Mouse (Mus musculus): ENCODE data around the gene Gnl3. TPM values are rescaled to one million over a fixed set of nuclear protein-coding genes. Genes with fewer than 3 reads are reported as not detected.

The Gnl3 gene
- polyA plus RNA-seq, 1 experiment from 2014 or later, result 81.4 TPM

DNA sequence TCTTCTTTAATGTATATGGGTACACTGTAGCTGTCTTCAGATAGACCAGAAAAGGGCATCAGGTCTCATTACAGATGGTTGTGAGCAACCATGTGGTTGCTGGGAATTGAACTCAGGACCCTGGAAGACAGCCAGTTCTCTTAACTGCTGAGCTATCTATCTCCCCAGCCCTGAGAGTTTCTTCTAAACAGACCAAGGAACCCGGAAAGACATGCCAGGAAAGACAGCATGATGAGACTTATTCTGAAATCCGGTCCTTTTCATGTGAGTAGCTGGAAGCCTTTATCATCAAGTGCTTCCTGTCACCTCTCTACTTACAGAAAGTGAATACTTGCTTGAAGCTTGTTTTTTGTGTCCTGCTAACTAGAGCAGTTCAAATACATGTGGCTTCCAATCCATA lies 14.4 kb downstream of the Gnl3 start:
- Histone ChIP-seq H3K27me3 (no peaks in the 10 kb centered on the region), H3K27ac (no peak overlapping the region), H3K9me3 (no peaks in the 10 kb centered on the region), H3K36me3 (peaks cover 21% of the 10 kb centered on the region), H3K9ac (no peak overlapping the region), H3K4me2 (no peak overlapping the region), H3K4me3 (no peak overlapping the region), H3K4me1 (peaks cover 17% of the 10 kb centered on the region)
- 70% methylated on average over 2 of the region's 2 CpGs for WGBS
- ATAC-seq (ENCODE audit: borderline replicate concordance, extremely low read depth, low FRiP score, low TSS enrichment), result no peak

DNA sequence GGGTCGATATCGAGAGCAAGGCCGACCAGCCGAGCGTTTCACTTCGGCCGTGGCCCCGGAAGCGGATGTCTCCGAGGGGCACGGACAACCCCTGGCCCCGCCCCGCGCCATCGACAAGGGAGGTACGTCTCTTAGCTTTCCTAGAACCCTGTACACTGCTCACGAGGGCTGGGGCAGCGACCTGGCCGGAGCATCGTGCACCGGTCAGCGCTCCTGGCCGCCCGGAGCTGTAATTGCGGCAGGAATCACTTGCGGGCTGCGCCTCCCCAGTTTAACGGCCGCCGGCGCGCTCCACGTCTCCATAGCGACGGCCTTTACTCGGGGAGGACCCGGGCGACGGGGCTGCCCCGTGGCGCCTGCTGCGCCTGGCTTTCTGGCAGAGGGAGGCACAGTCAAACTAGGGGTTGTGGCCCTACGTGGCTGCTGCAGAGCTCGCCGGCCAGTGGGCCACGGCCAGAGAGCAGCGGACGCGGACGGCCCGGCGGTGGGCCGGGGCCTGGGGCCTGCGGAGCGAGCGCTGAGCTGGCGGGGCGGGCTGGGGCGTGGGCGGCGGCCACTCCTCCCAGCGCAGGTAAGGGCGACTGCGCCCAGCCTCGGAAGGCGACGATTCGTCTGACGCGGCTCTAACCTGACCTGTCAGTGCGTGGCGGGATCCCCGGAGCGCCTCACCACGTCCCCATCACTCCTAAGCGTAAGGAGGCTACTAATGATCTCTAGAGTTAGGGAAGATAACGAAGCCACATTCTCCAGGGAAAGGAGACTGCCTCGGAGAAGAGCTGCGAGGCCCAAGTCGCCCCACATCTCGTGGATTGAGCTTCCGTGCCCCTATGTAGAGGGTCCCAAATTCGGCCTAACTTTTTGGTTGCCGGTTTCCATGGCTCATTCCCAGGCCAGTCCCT lies 17.4 kb downstream of the Gnl3 start, which contains the start of the genes Glt8d1 and Spcs1:
Gene Glt8d1 (plus strand): TSS at position 94 of the 899 bp plus-strand sequence.
Gene Spcs1 (minus strand): TSS at position 366 of the 899 bp plus-strand sequence.
- H3K4me3 ChIP-seq, result peak within 1 kb of the TSS; percentile 93
- H3K4me1 ChIP-seq, result peaks cover 17% of the 10 kb centered on the region
- peak; percentile 92 for ATAC-seq (ENCODE audit: borderline replicate concordance, extremely low read depth, low FRiP score, low TSS enrichment)
- WGBS, result under 1% methylated on average over 84 of the region's 84 CpGs
- H3K27me3 ChIP-seq, result no peaks in the 10 kb centered on the region
- H3K9me3 ChIP-seq, result no peaks in the 10 kb centered on the region
- peak within 1 kb of the TSS; percentile 85 for H3K9ac ChIP-seq
- peak within 1 kb of the TSS; percentile 83 for H3K4me2 ChIP-seq
- peaks cover 14% of the 10 kb centered on the region; the same call in 1 of the 2 replicates for H3K36me3 ChIP-seq
- peak within 1 kb of the TSS; percentile 94 for H3K27ac ChIP-seq

DNA sequence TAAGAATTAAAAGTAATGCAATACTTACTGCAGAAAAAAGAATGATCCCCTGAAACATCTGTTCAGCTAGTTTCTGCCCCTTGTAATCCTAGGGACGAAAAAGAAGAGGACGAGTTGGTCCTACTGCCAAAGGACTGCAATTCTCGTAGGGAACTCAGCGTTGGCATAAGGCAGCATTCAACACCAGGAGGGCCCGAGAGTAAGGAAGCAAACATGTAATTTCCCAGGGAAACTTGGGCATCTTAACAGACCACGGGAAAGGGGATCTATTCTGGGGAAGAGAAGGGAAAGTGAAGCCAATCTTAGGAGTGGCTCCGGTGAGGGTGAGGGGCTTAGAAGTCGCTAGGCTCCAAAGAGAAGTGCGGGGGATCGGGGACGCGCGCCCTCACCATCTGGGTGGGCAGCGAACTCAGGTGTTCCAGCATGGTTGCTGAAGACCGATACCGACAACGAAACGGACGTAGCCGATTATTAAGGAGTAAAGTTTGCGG lies 18.1 kb downstream of the Gnl3 start:
- no peaks in the 10 kb centered on the region for H3K9me3 ChIP-seq
- peak overlapping the region; percentile 93 for H3K4me3 ChIP-seq
- H3K4me2 ChIP-seq, result peak overlapping the region; percentile 83
- peaks cover 17% of the 10 kb centered on the region for H3K4me1 ChIP-seq
- no peaks in the 10 kb centered on the region for H3K27me3 ChIP-seq
- peak; percentile 17 for ATAC-seq (ENCODE audit: borderline replicate concordance, extremely low read depth, low FRiP score, low TSS enrichment)
- whole genome bisulfite sequencing, result 0% methylated on average over 21 of the region's 21 CpGs
- H3K27ac ChIP-seq, result peak overlapping the region; percentile 94
- peak overlapping the region; percentile 85 for H3K9ac ChIP-seq
- peaks cover 14% of the 10 kb centered on the region; the same call in 1 of the 2 replicates for H3K36me3 ChIP-seq

DNA sequence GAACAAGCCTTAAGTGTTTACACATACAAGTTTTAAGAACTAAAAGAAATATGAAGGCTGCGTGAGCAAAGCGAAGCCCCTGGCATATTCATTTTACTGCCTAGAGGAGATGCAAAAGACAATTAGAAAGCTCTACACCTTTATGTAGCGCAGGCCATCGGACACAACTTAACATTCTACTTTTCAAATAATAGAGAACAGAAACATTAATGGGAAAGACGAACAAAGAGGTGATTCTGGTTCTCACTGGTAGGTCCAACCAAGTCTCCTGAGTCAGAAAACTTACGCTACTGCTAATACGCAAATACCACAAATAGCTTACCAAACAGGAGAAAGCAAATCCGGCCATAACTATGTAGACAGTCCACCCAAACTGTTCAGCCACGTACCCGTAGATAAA lies 18.6 kb downstream of the Gnl3 start:
- Histone ChIP-seq H3K9me3 (no peaks in the 10 kb centered on the region), H3K27me3 (no peaks in the 10 kb centered on the region), H3K4me1 (peaks cover 17% of the 10 kb centered on the region), H3K27ac (no peak overlapping the region), H3K36me3 (peaks cover 14% of the 10 kb centered on the region; the same call in 1 of the 2 replicates), H3K4me2 (peak overlapping the region; percentile 83), H3K4me3 (peak overlapping the region; percentile 93), H3K9ac (peak overlapping the region; percentile 85)
- ATAC-seq (ENCODE audit: borderline replicate concordance, extremely low read depth, low FRiP score, low TSS enrichment), result no peak
- WGBS, result 50% methylated on average over 10 of the region's 10 CpGs

DNA sequence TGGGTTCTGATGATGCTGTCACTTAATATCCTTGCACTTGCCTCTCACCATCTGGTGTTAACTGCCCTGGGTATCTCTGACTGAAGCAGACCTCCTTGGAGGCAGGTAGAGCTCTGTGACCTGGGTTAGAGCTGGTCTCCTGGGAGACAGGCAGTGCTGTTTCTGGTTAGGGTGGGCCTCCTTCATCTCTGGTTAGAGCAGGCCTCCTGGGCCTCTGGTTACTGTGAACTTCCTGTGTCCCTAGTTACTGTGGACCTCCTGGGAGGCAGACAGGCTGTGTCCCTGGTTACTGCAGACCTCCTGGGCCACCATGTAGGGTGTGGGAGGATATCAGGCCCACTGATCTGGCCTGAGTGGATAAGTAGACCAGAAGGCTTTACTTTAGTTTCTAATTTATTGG lies 22.5 kb downstream of the Gnl3 start:
- H3K4me1 ChIP-seq, result peaks cover 9% of the 10 kb centered on the region
- ATAC-seq (ENCODE audit: borderline replicate concordance, extremely low read depth, low FRiP score, low TSS enrichment), result no peak

DNA sequence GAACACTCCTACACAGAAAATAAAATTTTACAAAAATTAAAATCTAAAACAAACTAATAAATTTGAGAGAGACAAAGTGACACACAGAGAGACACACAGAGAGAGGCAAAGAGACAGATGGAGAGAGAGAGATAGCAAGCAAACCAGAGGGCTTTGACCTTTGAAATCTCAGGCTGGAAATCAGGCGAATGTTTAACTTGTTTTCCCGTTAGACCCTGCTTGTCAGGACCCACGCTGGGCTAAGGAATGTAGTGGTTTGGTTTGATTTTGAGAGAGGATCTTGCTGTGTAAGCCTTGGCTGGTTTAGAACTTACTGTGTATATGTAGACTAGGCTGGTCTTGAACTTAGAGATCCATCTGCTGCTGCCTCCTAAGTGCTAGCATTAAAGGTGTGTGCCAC lies 42.7 kb downstream of the Gnl3 start:
- 67% methylated on average over 3 of the region's 3 CpGs for WGBS
- no peak for ATAC-seq (ENCODE audit: borderline replicate concordance, extremely low read depth, low FRiP score, low TSS enrichment)
- Histone ChIP-seq H3K4me2 (no peak overlapping the region), H3K4me3 (no peak overlapping the region), H3K27ac (no peak overlapping the region), H3K4me1 (no peaks in the 10 kb centered on the region), H3K27me3 (no peaks in the 10 kb centered on the region), H3K9me3 (no peaks in the 10 kb centered on the region), H3K36me3 (peaks cover 2% of the 10 kb centered on the region; the same call in 1 of the 2 replicates), H3K9ac (no peak overlapping the region)

More for the DNA sequence above, 22.5 kb downstream of the Gnl3 start:
- H3K36me3 ChIP-seq, result peaks cover 14% of the 10 kb centered on the region; the same call in 1 of the 2 replicates
- no peaks in the 10 kb centered on the region for H3K27me3 ChIP-seq
- no peak overlapping the region for H3K27ac ChIP-seq
- no peaks in the 10 kb centered on the region for H3K9me3 ChIP-seq
- no peak overlapping the region for H3K4me3 ChIP-seq
- H3K9ac ChIP-seq, result no peak overlapping the region
- H3K4me2 ChIP-seq, result no peak overlapping the region

DNA sequence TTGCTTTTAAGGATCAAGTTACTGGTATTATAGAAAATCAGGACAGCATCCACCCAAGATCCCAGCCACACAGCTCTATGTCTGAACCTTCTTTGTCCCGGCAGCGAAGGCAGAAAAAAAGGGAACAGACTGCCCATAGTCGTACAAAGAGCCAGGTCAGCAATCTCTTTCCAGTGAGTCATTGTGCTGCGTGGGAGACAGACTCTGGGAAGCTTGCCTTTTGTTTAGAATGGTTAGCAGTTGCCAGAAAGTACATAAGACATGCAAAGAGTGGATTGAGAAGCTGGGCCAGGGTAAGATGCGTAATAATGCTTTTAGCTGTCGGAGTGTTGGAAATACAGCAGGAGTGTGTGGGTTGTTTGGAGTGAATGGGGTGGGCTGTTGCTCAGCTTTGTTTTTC lies 44.7 kb downstream of the Gnl3 start:
- no peak overlapping the region for H3K9ac ChIP-seq
- no peaks in the 10 kb centered on the region for H3K4me1 ChIP-seq
- H3K36me3 ChIP-seq, result peaks cover 2% of the 10 kb centered on the region; the same call in 1 of the 2 replicates
- H3K9me3 ChIP-seq, result no peaks in the 10 kb centered on the region
- H3K27ac ChIP-seq, result no peak overlapping the region
- no peak for ATAC-seq (ENCODE audit: borderline replicate concordance, extremely low read depth, low FRiP score, low TSS enrichment)
- WGBS, result 66% methylated on average over 6 of the region's 6 CpGs
- no peak overlapping the region for H3K4me2 ChIP-seq
- H3K4me3 ChIP-seq, result no peak overlapping the region
- H3K27me3 ChIP-seq, result no peaks in the 10 kb centered on the region

Other genes with a start within 250 kb of the Gnl3 start
- 29.9 and 30.0 TPM in 2 replicates for gene Tmem110, start 193.6 kb downstream of the Gnl3 start, polyA plus RNA-seq (2015; fragmentation: Nextera tagmentation; extraction: Ambion mirVana)
- gene Mustn1, start 140.0 kb downstream of the Gnl3 start, polyA plus RNA-seq (2015; fragmentation: Nextera tagmentation; extraction: Ambion mirVana), result 8.0 and 9.3 TPM in 2 replicates
- gene Itih4, start 132.7 kb downstream of the Gnl3 start, polyA plus RNA-seq (2015; fragmentation: Nextera tagmentation; extraction: Ambion mirVana), result 0.16 and 0.70 TPM in 2 replicates
- 0.50 and 2.4 TPM in 2 replicates for gene Itih3, start 95.4 kb downstream of the Gnl3 start, polyA plus RNA-seq (2015; fragmentation: Nextera tagmentation; extraction: Ambion mirVana)
- gene Itih1, start 75.9 kb downstream of the Gnl3 start, polyA plus RNA-seq (2015; fragmentation: Nextera tagmentation; extraction: Ambion mirVana), result 0.06 and 0.31 TPM in 2 replicates
- gene Nek4, start 67.8 kb downstream of the Gnl3 start, polyA plus RNA-seq (2015; fragmentation: Nextera tagmentation; extraction: Ambion mirVana), result 12.8 and 13.1 TPM in 2 replicates
- gene Glt8d1, start 17.8 kb downstream of the Gnl3 start, polyA plus RNA-seq (2015; fragmentation: Nextera tagmentation; extraction: Ambion mirVana), result 67.0 and 70.1 TPM in 2 replicates
- gene Spcs1, start 17.5 kb downstream of the Gnl3 start, polyA plus RNA-seq (2015; fragmentation: Nextera tagmentation; extraction: Ambion mirVana), result 399 and 416 TPM in 2 replicates
- gene Pbrm1, start within 50 bp of the Gnl3 start, polyA plus RNA-seq (2015; fragmentation: Nextera tagmentation; extraction: Ambion mirVana), result 131 and 140 TPM in 2 replicates
- 70.8 and 75.2 TPM in 2 replicates for gene Smim4, start 109.8 kb upstream of the Gnl3 start, polyA plus RNA-seq (2015; fragmentation: Nextera tagmentation; extraction: Ambion mirVana)
- gene Nt5dc2, start 111.9 kb upstream of the Gnl3 start, polyA plus RNA-seq (2015; fragmentation: Nextera tagmentation; extraction: Ambion mirVana), result 451 and 472 TPM in 2 replicates
- 45.3 and 53.6 TPM in 2 replicates for gene Stab1, start 149.5 kb upstream of the Gnl3 start, polyA plus RNA-seq (2015; fragmentation: Nextera tagmentation; extraction: Ambion mirVana)
- gene Tnnc1, start 189.2 kb upstream of the Gnl3 start, polyA plus RNA-seq (2015; fragmentation: Nextera tagmentation; extraction: Ambion mirVana), result 91.8 and 115 TPM in 2 replicates
- 387 and 413 TPM in 2 replicates for gene Nisch, start 197.8 kb upstream of the Gnl3 start, polyA plus RNA-seq (2015; fragmentation: Nextera tagmentation; extraction: Ambion mirVana)
- gene Sema3g, start 198.7 kb upstream of the Gnl3 start, polyA plus RNA-seq (2015; fragmentation: Nextera tagmentation; extraction: Ambion mirVana), result 2.1 and 2.5 TPM in 2 replicates
- 13.2 and 14.8 TPM in 2 replicates for gene Phf7, start 232.2 kb upstream of the Gnl3 start, polyA plus RNA-seq (2015; fragmentation: Nextera tagmentation; extraction: Ambion mirVana)
- gene Bap1, start 232.3 kb upstream of the Gnl3 start, polyA plus RNA-seq (2015; fragmentation: Nextera tagmentation; extraction: Ambion mirVana), result 83.0 and 83.4 TPM in 2 replicates